Mouse (Mus musculus): ENCODE measurements around the gene Maip1. TPM values are rescaled to one million over a fixed set of nuclear protein-coding genes. Genes with fewer than 3 reads are reported as not detected.

Gene Maip1
- polyA plus RNA-seq, 2 experiments = 10.6 to 15.4 TPM

GRCm38 (mm10) chr1:57388402-57389155 lies 17.5 kb upstream of the Maip1 start:
- DNase-seq (ENCODE audit: low spot score) (no peak), ATAC-seq (ENCODE audit: low FRiP score, low read depth) (no peak)
- H3K4me2 ChIP-seq (replicated peaks; ENCODE audit: low read depth, low read length, severe bottlenecking) = no peak overlapping the region
- no peak overlapping the region for H3K27ac ChIP-seq (replicated peaks; ENCODE audit: low read depth, low read length)
- H3K36me3 ChIP-seq (ENCODE audit: control insufficient read depth, insufficient read depth, low read length) = peaks cover 38% of the 10 kb centered on the region
- H3K9ac ChIP-seq (ENCODE audit: low read depth, low read length, severe bottlenecking) = no peak overlapping the region
- no peaks in the 10 kb centered on the region for H3K4me1 ChIP-seq (ENCODE audit: control insufficient read depth, insufficient read depth, low read length)
- H3K9me3 ChIP-seq (ENCODE audit: control insufficient read depth, low read length) = no peaks in the 10 kb centered on the region
- no peak for TF ChIP-seq POLR2A (IDR thresholded peaks at IDR 0.05; ENCODE audit: borderline replicate concordance, extremely low read depth, insufficient read depth, insufficient read length)
- no peaks in the 10 kb centered on the region for H3K27me3 ChIP-seq (ENCODE audit: control insufficient read depth, insufficient read depth, low read length)
- no peak overlapping the region for H3K4me3 ChIP-seq (replicated peaks; ENCODE audit: low read length)
- WGBS = 92% methylated on average over 8 of the region's 8 CpGs

- DNase-seq (ENCODE audit: low spot score) (no peak), ATAC-seq (ENCODE audit: low FRiP score, low read depth) (no peak)
- no peaks in the 10 kb centered on the region for H3K27me3 ChIP-seq (ENCODE audit: control insufficient read depth, insufficient read depth, low read length)
- 92% methylated on average over 4 of the region's 4 CpGs for WGBS
- H3K9ac ChIP-seq (ENCODE audit: low read depth, low read length, severe bottlenecking) = no peak overlapping the region
- peaks cover 50% of the 10 kb centered on the region for H3K36me3 ChIP-seq (ENCODE audit: control insufficient read depth, insufficient read depth, low read length)
- no peak overlapping the region for H3K4me3 ChIP-seq (replicated peaks; ENCODE audit: low read length)
- H3K9me3 ChIP-seq (ENCODE audit: control insufficient read depth, low read length) = no peaks in the 10 kb centered on the region
- no peak overlapping the region for H3K4me2 ChIP-seq (replicated peaks; ENCODE audit: low read depth, low read length, severe bottlenecking)
- H3K27ac ChIP-seq (replicated peaks; ENCODE audit: low read depth, low read length) = no peak overlapping the region
- H3K4me1 ChIP-seq (ENCODE audit: control insufficient read depth, insufficient read depth, low read length) = no peaks in the 10 kb centered on the region
- TF ChIP-seq POLR2A (IDR thresholded peaks at IDR 0.05; ENCODE audit: borderline replicate concordance, extremely low read depth, insufficient read depth, insufficient read length) = no peak
Measured at GRCm38 (mm10) chr1:57390993-57391790, 14.9 kb upstream of the Maip1 start.

GRCm38 (mm10) chr1:57392417-57392816 lies 13.7 kb upstream of the Maip1 start:
- ATAC-seq (ENCODE audit: low FRiP score, low read depth) = no peak
- no peak overlapping the region for H3K4me3 ChIP-seq (replicated peaks; ENCODE audit: low read length)
- H3K36me3 ChIP-seq (ENCODE audit: control insufficient read depth, insufficient read depth, low read length) = peaks cover 60% of the 10 kb centered on the region
- H3K4me1 ChIP-seq (ENCODE audit: control insufficient read depth, insufficient read depth, low read length) = no peaks in the 10 kb centered on the region
- no peak overlapping the region for H3K9ac ChIP-seq (ENCODE audit: low read depth, low read length, severe bottlenecking)
- no peak for TF ChIP-seq POLR2A (IDR thresholded peaks at IDR 0.05; ENCODE audit: borderline replicate concordance, extremely low read depth, insufficient read depth, insufficient read length)
- H3K27me3 ChIP-seq (ENCODE audit: control insufficient read depth, insufficient read depth, low read length) = no peaks in the 10 kb centered on the region
- DNase-seq (ENCODE audit: low spot score) = no peak
- no peak overlapping the region for H3K4me2 ChIP-seq (replicated peaks; ENCODE audit: low read depth, low read length, severe bottlenecking)
- no peaks in the 10 kb centered on the region for H3K9me3 ChIP-seq (ENCODE audit: control insufficient read depth, low read length)
- WGBS = 84% methylated on average over 4 of the region's 4 CpGs
- no peak overlapping the region for H3K27ac ChIP-seq (replicated peaks; ENCODE audit: low read depth, low read length)

GRCm38 (mm10) chr1:57394051-57394450 lies 12.1 kb upstream of the Maip1 start:
- H3K9ac ChIP-seq (ENCODE audit: low read depth, low read length, severe bottlenecking) = no peak overlapping the region
- no peak overlapping the region for H3K4me3 ChIP-seq (replicated peaks; ENCODE audit: low read length)
- no peak for TF ChIP-seq POLR2A (IDR thresholded peaks at IDR 0.05; ENCODE audit: borderline replicate concordance, extremely low read depth, insufficient read depth, insufficient read length)
- H3K4me1 ChIP-seq (ENCODE audit: control insufficient read depth, insufficient read depth, low read length) = no peaks in the 10 kb centered on the region
- WGBS = 68% methylated on average over 3 of the region's 3 CpGs
- DNase-seq (ENCODE audit: low spot score) (peak; percentile 38), ATAC-seq (ENCODE audit: low FRiP score, low read depth) (no peak)
- H3K4me2 ChIP-seq (replicated peaks; ENCODE audit: low read depth, low read length, severe bottlenecking) = no peak overlapping the region
- H3K27me3 ChIP-seq (ENCODE audit: control insufficient read depth, insufficient read depth, low read length) = no peaks in the 10 kb centered on the region
- no peaks in the 10 kb centered on the region for H3K9me3 ChIP-seq (ENCODE audit: control insufficient read depth, low read length)
- no peak overlapping the region for H3K27ac ChIP-seq (replicated peaks; ENCODE audit: low read depth, low read length)
- H3K36me3 ChIP-seq (ENCODE audit: control insufficient read depth, insufficient read depth, low read length) = peaks cover 62% of the 10 kb centered on the region

GRCm38 (mm10) chr1:57400321-57400720 lies 5.8 kb upstream of the Maip1 start:
- no peak for ATAC-seq (ENCODE audit: low FRiP score, low read depth)
- 87% methylated on average over 2 of the region's 2 CpGs for WGBS
- no peak for TF ChIP-seq POLR2A (IDR thresholded peaks at IDR 0.05; ENCODE audit: borderline replicate concordance, extremely low read depth, insufficient read depth, insufficient read length)

More at GRCm38 (mm10) chr1:57400321-57400720, 5.8 kb upstream of the Maip1 start:
- no peak for DNase-seq (ENCODE audit: low spot score)
- no peaks in the 10 kb centered on the region for H3K9me3 ChIP-seq (ENCODE audit: control insufficient read depth, low read length)
- H3K4me1 ChIP-seq (ENCODE audit: control insufficient read depth, insufficient read depth, low read length) = peaks cover 2% of the 10 kb centered on the region; the same call in 1 of the 2 replicates
- H3K4me2 ChIP-seq (replicated peaks; ENCODE audit: low read depth, low read length, severe bottlenecking) = no peak overlapping the region
- no peak overlapping the region for H3K9ac ChIP-seq (ENCODE audit: low read depth, low read length, severe bottlenecking)
- H3K27me3 ChIP-seq (ENCODE audit: control insufficient read depth, insufficient read depth, low read length) = no peaks in the 10 kb centered on the region
- H3K4me3 ChIP-seq (replicated peaks; ENCODE audit: low read length) = no peak overlapping the region
- H3K27ac ChIP-seq (replicated peaks; ENCODE audit: low read depth, low read length) = no peak overlapping the region
- H3K36me3 ChIP-seq (ENCODE audit: control insufficient read depth, insufficient read depth, low read length) = peaks cover 37% of the 10 kb centered on the region

All from limb, embryonic 14.5 days (tissue).